Mouse (Mus musculus) neural tube, embryonic 15.5 days (tissue): ENCODE data around the gene Aym1. TPM values are rescaled to one million over a fixed set of nuclear protein-coding genes. Genes with fewer than 3 reads are reported as not detected.

Experiments used
- ATAC-seq: fragments of 200-750 bp; cut with Nextera tagmentation; 2 replicates; pipeline ENCODE4 v1.8.0; 2017; ENCODE audit warnings: mild to moderate bottlenecking, moderate TSS enrichment, moderate library complexity; ENCODE audit not compliant: low FRiP score
- H3K27ac ChIP-seq: fragments of 300-500 bp; sonication (generic); replicated peaks from 2 replicates; pipeline ENCODE4 v1.5.1; 2015; ENCODE audit warnings: mild to moderate bottlenecking, inconsistent platforms
- H3K27me3 ChIP-seq: fragments of 300-500 bp; sonication (generic); replicated peaks from 2 replicates; pipeline ENCODE4 v1.6.1; 2015; ENCODE audit warnings: inconsistent platforms
- H3K36me3 ChIP-seq: fragments of 300-500 bp; sonication (generic); 2 replicates; pipeline ENCODE4 v1.6.1; 2015; ENCODE audit warnings: inconsistent platforms
- H3K4me1 ChIP-seq: fragments of 300-500 bp; sonication (generic); 2 replicates; pipeline ENCODE4 v1.6.1; 2015; ENCODE audit warnings: inconsistent platforms
- H3K4me2 ChIP-seq: fragments of 300-500 bp; sonication (generic); 2 replicates; pipeline ENCODE4 v1.6.1; 2015; ENCODE audit warnings: inconsistent platforms, mild to moderate bottlenecking, moderate library complexity
- H3K4me3 ChIP-seq: fragments of 300-500 bp; sonication (generic); replicated peaks from 2 replicates; pipeline ENCODE4 v1.5.1; 2015; ENCODE audit warnings: mild to moderate bottlenecking, inconsistent platforms
- H3K9ac ChIP-seq: fragments of 300-500 bp; sonication (generic); replicated peaks from 2 replicates; pipeline ENCODE4 v1.6.1; 2015; ENCODE audit warnings: mild to moderate bottlenecking, inconsistent platforms
- H3K9me3 ChIP-seq: fragments of 300-500 bp; sonication (generic); replicated peaks from 2 replicates; pipeline ENCODE4 v1.6.1; 2016; ENCODE audit warnings: inconsistent platforms
- WGBS: fragments of 180-500 bp; shearing (Covaris S2); methylation state at CpG from one replicate; pipeline ENCODE4 v1.1.7; 2015; ENCODE audit warnings: mixed read lengths; 5-methylcytosine and 5-hydroxymethylcytosine counted together
- polyA plus RNA-seq: library from polyadenylated mRNA; unstranded; fragments of >200 nt; fragmentation: Nextera tagmentation; extraction: Ambion mirVana; gene quantifications from 2 replicates; pipeline ENCODE4 v1.2.1, GENCODE M21; 2015

Aym1 gene
- polyA plus RNA-seq, 1 experiment from 2014 or later: not detected

GRCm38 (mm10) chr5:113375783-113376182 lies 18.7 kb downstream of the Aym1 start:
- no peaks in the 10 kb centered on the region for H3K27me3 ChIP-seq
- WGBS: 35% methylated on average over 3 of the region's 3 CpGs
- peaks cover 33% of the 10 kb centered on the region for H3K4me1 ChIP-seq
- H3K9me3 ChIP-seq: no peaks in the 10 kb centered on the region
- no peak for ATAC-seq
- H3K4me3 ChIP-seq: no peak overlapping the region
- H3K36me3 ChIP-seq: no peaks in the 10 kb centered on the region
- H3K27ac ChIP-seq: 0 out of 2 replicates have a peak overlapping the region, but pooled peaks have one; percentile 78
- no peak overlapping the region for H3K9ac ChIP-seq
- H3K4me2 ChIP-seq: no peak overlapping the region

- H3K4me2 ChIP-seq: no peak overlapping the region
- H3K4me1 ChIP-seq: peaks cover 34% of the 10 kb centered on the region
- no peaks in the 10 kb centered on the region for H3K27me3 ChIP-seq
- H3K4me3 ChIP-seq: no peak overlapping the region
- H3K9me3 ChIP-seq: no peaks in the 10 kb centered on the region
- WGBS: 78% methylated on average over 1 of the region's 1 CpGs
- H3K27ac ChIP-seq: 0 out of 2 replicates have a peak overlapping the region, but pooled peaks have one; percentile 23
- no peak for ATAC-seq
- H3K9ac ChIP-seq: no peak overlapping the region
- no peaks in the 10 kb centered on the region for H3K36me3 ChIP-seq
Observed at GRCm38 (mm10) chr5:113376292-113376691, 19.2 kb downstream of the Aym1 start.

GRCm38 (mm10) chr5:113379416-113379815 lies 22.3 kb downstream of the Aym1 start:
- Histone ChIP-seq H3K27ac (peak overlapping the region; percentile 72), H3K36me3 (no peaks in the 10 kb centered on the region), H3K4me1 (peaks cover 27% of the 10 kb centered on the region), H3K4me3 (no peak overlapping the region), H3K4me2 (no peak overlapping the region), H3K9me3 (no peaks in the 10 kb centered on the region), H3K9ac (no peak overlapping the region), H3K27me3 (no peaks in the 10 kb centered on the region)
- no peak for ATAC-seq
- WGBS: 79% methylated on average over 5 of the region's 5 CpGs

GRCm38 (mm10) chr5:113380553-113380952 lies 23.5 kb downstream of the Aym1 start:
- H3K27me3 ChIP-seq: no peaks in the 10 kb centered on the region
- peaks cover 23% of the 10 kb centered on the region for H3K4me1 ChIP-seq
- no peak overlapping the region for H3K4me2 ChIP-seq
- peak; percentile 65; the same call in 1 of the 2 replicates for ATAC-seq
- peak overlapping the region; percentile 72 for H3K27ac ChIP-seq
- no peak overlapping the region for H3K4me3 ChIP-seq
- H3K9ac ChIP-seq: no peak overlapping the region
- whole genome bisulfite sequencing: 42% methylated on average over 8 of the region's 8 CpGs
- no peaks in the 10 kb centered on the region for H3K9me3 ChIP-seq
- no peaks in the 10 kb centered on the region for H3K36me3 ChIP-seq

- no peaks in the 10 kb centered on the region for H3K9me3 ChIP-seq
- no peaks in the 10 kb centered on the region for H3K27me3 ChIP-seq
- no peaks in the 10 kb centered on the region for H3K36me3 ChIP-seq
- no peak overlapping the region for H3K9ac ChIP-seq
- H3K4me1 ChIP-seq: peaks cover 23% of the 10 kb centered on the region
- peak overlapping the region; percentile 76 for H3K27ac ChIP-seq
- ATAC-seq: no peak
- 40% methylated on average over 4 of the region's 4 CpGs for WGBS
- H3K4me2 ChIP-seq: no peak overlapping the region
- no peak overlapping the region for H3K4me3 ChIP-seq
Observed at GRCm38 (mm10) chr5:113382580-113382979, 25.5 kb downstream of the Aym1 start.

GRCm38 (mm10) chr5:113393766-113394165 lies 36.7 kb downstream of the Aym1 start:
- 63% methylated on average over 8 of the region's 8 CpGs for WGBS
- no peaks in the 10 kb centered on the region for H3K36me3 ChIP-seq

GRCm38 (mm10) chr5:113396286-113396934 lies 39.3 kb downstream of the Aym1 start:
- Histone ChIP-seq H3K4me2 (no peak overlapping the region), H3K4me3 (no peak overlapping the region), H3K9ac (no peak overlapping the region), H3K36me3 (no peaks in the 10 kb centered on the region), H3K27me3 (no peaks in the 10 kb centered on the region), H3K9me3 (no peaks in the 10 kb centered on the region), H3K27ac (peak overlapping the region; percentile 72; the same call in 1 of the 2 replicates), H3K4me1 (peaks cover 25% of the 10 kb centered on the region)
- 71% methylated on average over 17 of the region's 17 CpGs for WGBS
- no peak for ATAC-seq

More at GRCm38 (mm10) chr5:113393766-113394165, 36.7 kb downstream of the Aym1 start:
- Histone ChIP-seq H3K9me3 (no peaks in the 10 kb centered on the region), H3K27ac (no peak overlapping the region), H3K9ac (no peak overlapping the region), H3K4me3 (no peak overlapping the region), H3K27me3 (no peaks in the 10 kb centered on the region), H3K4me1 (peaks cover 21% of the 10 kb centered on the region), H3K4me2 (no peak overlapping the region)
- no peak for ATAC-seq

- ATAC-seq: peak; percentile 69
Observed at GRCm38 (mm10) chr5:113397443-113398317, 40.6 kb downstream of the Aym1 start.

GRCm38 (mm10) chr5:113402702-113403101 lies 45.6 kb downstream of the Aym1 start:
- 63% methylated on average over 11 of the region's 11 CpGs for WGBS
- H3K36me3 ChIP-seq: no peaks in the 10 kb centered on the region
- no peak for ATAC-seq

More at GRCm38 (mm10) chr5:113397443-113398317, 40.6 kb downstream of the Aym1 start:
- Histone ChIP-seq H3K9ac (no peak overlapping the region), H3K4me2 (no peak overlapping the region), H3K36me3 (no peaks in the 10 kb centered on the region), H3K27me3 (no peaks in the 10 kb centered on the region), H3K4me3 (no peak overlapping the region), H3K4me1 (peaks cover 25% of the 10 kb centered on the region), H3K27ac (peak overlapping the region; percentile 72), H3K9me3 (no peaks in the 10 kb centered on the region)
- WGBS: 43% methylated on average over 17 of the region's 17 CpGs

GRCm38 (mm10) chr5:113407346-113407745 lies 50.3 kb downstream of the Aym1 start:
- peak overlapping the region; percentile 45; the same call in 1 of the 2 replicates for H3K27ac ChIP-seq
- no peak overlapping the region for H3K4me2 ChIP-seq
- no peaks in the 10 kb centered on the region for H3K36me3 ChIP-seq
- ATAC-seq: no peak
- WGBS: 16% methylated on average over 3 of the region's 3 CpGs
- no peaks in the 10 kb centered on the region for H3K9me3 ChIP-seq
- H3K9ac ChIP-seq: no peak overlapping the region
- no peak overlapping the region for H3K4me3 ChIP-seq
- peaks cover 20% of the 10 kb centered on the region for H3K4me1 ChIP-seq
- H3K27me3 ChIP-seq: no peaks in the 10 kb centered on the region; the same call in 1 of the 2 replicates

More at GRCm38 (mm10) chr5:113402702-113403101, 45.6 kb downstream of the Aym1 start:
- Histone ChIP-seq H3K4me3 (no peak overlapping the region), H3K27ac (no peak overlapping the region; the same call in 1 of the 2 replicates), H3K9ac (no peak overlapping the region), H3K9me3 (no peaks in the 10 kb centered on the region), H3K4me2 (no peak overlapping the region), H3K4me1 (peaks cover 14% of the 10 kb centered on the region), H3K27me3 (no peaks in the 10 kb centered on the region; the same call in 1 of the 2 replicates)
